Mouse (Mus musculus) B cell, adult 2 months (primary cell): ENCODE results near the gene Zc3h7b.
"Not testable (repeated sequence)": the region's sequence is repeated elsewhere in the genome, so short reads cannot be mapped to it uniquely, and the experiment has no call there.

Experiments used
- DNase-seq, 2 experiments: peaks; one replicate each; pipeline ENCODE4 v3.0.0; 2022

The Zc3h7b gene

GRCm38 (mm10) chr15:81744992-81745600, at the start of gene Zc3h7b, which contains the start of gene Rangap1:
Zc3h7b (plus strand) TSS chr15:81745057.
Rangap1 (minus strand) TSS chr15:81745530.
- DNase-seq = peak; percentile 72 to 74

GRCm38 (mm10) chr15:81697175-81697574, 47.7 kb upstream of the Zc3h7b start, which contains the start of gene Chadl:
Chadl (minus strand) TSS chr15:81697287.
- DNase-seq = no peak

- DNase-seq = peak; percentile 61 to 62
Measured at GRCm38 (mm10) chr15:81697847-81698246, 47.0 kb upstream of the Zc3h7b start.

GRCm38 (mm10) chr15:81698532-81698931, 46.3 kb upstream of the Zc3h7b start:
- DNase-seq = no peak

- DNase-seq = no peak
Measured at GRCm38 (mm10) chr15:81700161-81700560, 44.7 kb upstream of the Zc3h7b start.

GRCm38 (mm10) chr15:81700601-81701000, 44.3 kb upstream of the Zc3h7b start:
- DNase-seq = no peak

GRCm38 (mm10) chr15:81701350-81701749, 43.5 kb upstream of the Zc3h7b start:
- not testable (repeated sequence) for DNase-seq

- DNase-seq = no peak
Measured at GRCm38 (mm10) chr15:81702306-81703093, 42.4 kb upstream of the Zc3h7b start.

- DNase-seq = no peak
Measured at GRCm38 (mm10) chr15:81703094-81703489, 41.8 kb upstream of the Zc3h7b start.

- no peak for DNase-seq
Measured at GRCm38 (mm10) chr15:81708991-81709390, 35.9 kb upstream of the Zc3h7b start.

GRCm38 (mm10) chr15:81709686-81710085, 35.2 kb upstream of the Zc3h7b start:
- no peak for DNase-seq

GRCm38 (mm10) chr15:81710801-81711200, 34.1 kb upstream of the Zc3h7b start:
- DNase-seq = no peak

GRCm38 (mm10) chr15:81713742-81714141, 31.1 kb upstream of the Zc3h7b start:
- DNase-seq = no peak

GRCm38 (mm10) chr15:81718336-81719138, 26.3 kb upstream of the Zc3h7b start:
- DNase-seq = no peak

GRCm38 (mm10) chr15:81719139-81719531, 25.7 kb upstream of the Zc3h7b start:
- DNase-seq = no peak

GRCm38 (mm10) chr15:81722361-81722760, 22.5 kb upstream of the Zc3h7b start:
- DNase-seq = no peak

- DNase-seq = no peak
Measured at GRCm38 (mm10) chr15:81723653-81724052, 21.2 kb upstream of the Zc3h7b start.

- no peak for DNase-seq
Measured at GRCm38 (mm10) chr15:81725965-81726364, 18.9 kb upstream of the Zc3h7b start.

- DNase-seq = peak; percentile 35 to 45
Measured at GRCm38 (mm10) chr15:81729241-81729791, 15.5 kb upstream of the Zc3h7b start.

GRCm38 (mm10) chr15:81729792-81730635, 14.8 kb upstream of the Zc3h7b start:
- DNase-seq = peak; percentile 95 to 96

GRCm38 (mm10) chr15:81735075-81735474, 9.8 kb upstream of the Zc3h7b start:
- no peak for DNase-seq

GRCm38 (mm10) chr15:81739296-81739695, 5.6 kb upstream of the Zc3h7b start:
- DNase-seq = no peak
